Mouse (Mus musculus) kidney, adult 2 months (tissue): ENCODE measurements at regions not wholly inside any gene's neighbourhood (a gene's known extent, or its start where the extent isn't known, plus 50 kb on each side); places are given as distances from the start of the nearest gene placed in this dataset.

ENCODE experiments used
- CTCF ChIP-seq: fragments of 200-500 bp; conservative IDR thresholded peaks from 2 replicates; pipeline ENCODE4 v1.5.1; 2011; ENCODE audit warnings: low read depth, mild to moderate bottlenecking, control low read depth, low read length, moderate library complexity, mixed read lengths; ENCODE audit not compliant: insufficient read depth, insufficient read length
- POLR2A ChIP-seq: fragments of 200-500 bp; IDR thresholded peaks from one replicate; pipeline ENCODE4 v1.6.1; 2011; ENCODE audit warnings: low read depth, low read length, control low read depth

DNA sequence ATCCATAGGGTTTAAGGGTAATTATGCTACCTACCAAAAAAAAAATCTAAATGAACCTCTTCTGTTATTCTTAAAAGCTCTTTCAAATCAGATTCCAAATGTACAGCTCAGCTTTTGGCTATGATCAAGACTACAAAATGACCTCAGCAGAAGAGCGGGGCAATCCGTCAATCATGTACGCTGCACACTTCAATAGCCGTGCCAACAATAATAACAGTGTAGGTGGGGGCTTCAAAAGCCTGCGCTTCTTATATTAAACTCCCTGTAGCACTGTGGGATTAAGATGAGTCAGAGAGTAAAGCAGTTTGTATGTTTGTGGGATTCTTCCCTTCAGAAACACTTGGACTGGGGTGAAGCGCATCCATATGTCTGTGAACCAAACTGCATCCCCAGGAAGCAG, 210.5 kb downstream of the Wdr11 start:
- TF ChIP-seq POLR2A = no peak
- TF ChIP-seq CTCF = no peak
